Mouse (Mus musculus): ENCODE results near the gene Cfdp1. TPM values are rescaled to one million over a fixed set of nuclear protein-coding genes. Genes with fewer than 3 reads are reported as not detected.

Cfdp1 gene
- polyA plus RNA-seq, 1 experiment from 2014 or later, result 206 TPM

DNA sequence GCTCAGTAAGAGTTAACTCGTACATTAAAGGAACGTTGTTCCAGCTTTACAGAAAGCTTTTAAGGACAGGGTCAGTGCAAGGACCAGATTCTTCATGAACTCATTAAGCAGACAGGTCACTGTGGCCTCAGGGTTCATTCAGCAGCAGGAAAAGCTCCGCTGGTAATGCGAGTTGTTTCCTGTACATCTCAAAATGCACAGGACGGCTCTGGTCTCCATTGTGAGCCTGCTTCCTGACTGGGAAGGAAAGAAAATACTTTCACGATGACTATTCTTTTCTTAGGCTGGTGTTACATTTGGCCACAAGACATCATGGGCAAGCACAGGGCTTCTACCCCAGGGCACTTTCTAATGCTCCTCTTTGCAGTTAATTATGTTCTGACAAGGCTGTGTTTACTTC is 52.6 kb downstream of the Cfdp1 start:
- Histone ChIP-seq H3K36me3 (ENCODE audit: control insufficient read depth, insufficient read depth, low read length) (no peaks in the 10 kb centered on the region), H3K9me3 (ENCODE audit: control insufficient read depth, low read length) (no peaks in the 10 kb centered on the region), H3K27me3 (ENCODE audit: control insufficient read depth, insufficient read depth, low read length) (no peaks in the 10 kb centered on the region), H3K4me1 (replicated peaks; ENCODE audit: control insufficient read depth, insufficient read depth, low read length) (no peaks in the 10 kb centered on the region), H3K4me3 (ENCODE audit: low read depth, low read length) (no peak overlapping the region), H3K9ac (ENCODE audit: low read length) (no peak overlapping the region), H3K27ac (ENCODE audit: low read depth, low read length) (no peak overlapping the region), H3K4me2 (ENCODE audit: low read depth, low read length, severe bottlenecking) (no peak overlapping the region)
- ATAC-seq (replicated peaks; ENCODE audit: low FRiP score), result no peak
- no peak for DNase-seq (ENCODE audit: low spot score)
- 67% methylated on average over 6 of the region's 6 CpGs for WGBS

DNA sequence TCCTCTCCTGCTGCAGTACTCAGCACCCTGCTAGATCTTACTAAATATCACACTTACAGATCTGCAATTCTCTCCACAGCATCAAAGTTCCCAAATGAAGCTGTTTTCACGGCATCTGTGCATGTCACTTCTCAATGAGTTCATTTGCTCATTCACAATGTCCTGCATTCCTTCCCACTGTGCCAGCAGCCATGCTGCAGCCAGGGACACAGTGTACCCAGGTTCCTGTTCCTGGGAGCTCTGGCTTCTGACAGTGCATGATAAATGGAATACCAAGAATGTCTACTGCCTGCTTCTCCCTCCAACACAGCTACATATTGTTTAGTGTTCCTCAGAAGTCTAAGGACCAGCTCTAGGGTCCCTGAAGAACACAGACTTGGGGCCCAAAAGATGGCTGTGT is 57.6 kb downstream of the Cfdp1 start:
- Histone ChIP-seq H3K27me3 (ENCODE audit: control insufficient read depth, insufficient read depth, low read length) (no peaks in the 10 kb centered on the region), H3K36me3 (ENCODE audit: control insufficient read depth, insufficient read depth, low read length) (no peaks in the 10 kb centered on the region), H3K9ac (ENCODE audit: low read length) (no peak overlapping the region), H3K4me3 (ENCODE audit: low read depth, low read length) (no peak overlapping the region), H3K27ac (ENCODE audit: low read depth, low read length) (no peak overlapping the region), H3K9me3 (ENCODE audit: control insufficient read depth, low read length) (no peaks in the 10 kb centered on the region), H3K4me2 (ENCODE audit: low read depth, low read length, severe bottlenecking) (no peak overlapping the region), H3K4me1 (replicated peaks; ENCODE audit: control insufficient read depth, insufficient read depth, low read length) (no peaks in the 10 kb centered on the region)
- ATAC-seq (replicated peaks; ENCODE audit: low FRiP score), result no peak
- DNase-seq (ENCODE audit: low spot score), result no peak
- 69% methylated on average over 1 of the region's 1 CpGs for WGBS

DNA sequence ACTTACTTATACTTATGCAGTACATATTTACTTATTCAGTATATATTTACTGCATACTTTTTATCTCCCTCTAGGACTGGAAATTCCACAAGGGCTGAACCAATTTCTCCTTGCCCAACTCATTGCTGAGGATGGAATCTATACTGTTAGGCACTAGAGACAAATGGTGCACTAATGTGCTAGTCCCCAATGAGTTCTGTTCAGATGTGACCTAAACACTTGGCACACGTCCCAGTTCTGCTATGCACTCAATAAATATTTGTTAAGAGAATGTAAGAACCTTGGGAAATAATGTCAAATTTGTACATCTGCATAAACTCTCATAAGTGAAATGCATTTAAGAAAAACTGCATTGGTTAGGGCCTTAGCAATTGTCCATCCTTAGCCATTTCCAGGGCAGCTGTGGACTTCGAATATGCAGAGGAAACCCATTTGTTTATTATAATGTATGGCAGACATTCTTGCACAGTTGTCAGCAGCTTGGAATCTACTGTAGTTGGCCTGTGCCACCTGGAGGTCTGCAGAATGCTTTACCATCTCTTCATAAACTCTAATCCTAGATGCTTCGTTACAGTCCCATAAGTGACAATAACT is 60.7 kb downstream of the Cfdp1 start:
- no peaks in the 10 kb centered on the region for H3K27me3 ChIP-seq (ENCODE audit: control insufficient read depth, insufficient read depth, low read length)
- no peak overlapping the region for H3K4me2 ChIP-seq (ENCODE audit: low read depth, low read length, severe bottlenecking)
- no peak overlapping the region for H3K4me3 ChIP-seq (ENCODE audit: low read depth, low read length)
- ATAC-seq (replicated peaks; ENCODE audit: low FRiP score) (no peak), DNase-seq (ENCODE audit: low spot score) (no peak)
- H3K9me3 ChIP-seq (ENCODE audit: control insufficient read depth, low read length), result no peaks in the 10 kb centered on the region
- no peaks in the 10 kb centered on the region for H3K4me1 ChIP-seq (replicated peaks; ENCODE audit: control insufficient read depth, insufficient read depth, low read length)
- no peak overlapping the region for H3K27ac ChIP-seq (ENCODE audit: low read depth, low read length)
- H3K36me3 ChIP-seq (ENCODE audit: control insufficient read depth, insufficient read depth, low read length), result no peaks in the 10 kb centered on the region
- WGBS, result 88% methylated on average over 3 of the region's 3 CpGs
- H3K9ac ChIP-seq (ENCODE audit: low read length), result no peak overlapping the region

DNA sequence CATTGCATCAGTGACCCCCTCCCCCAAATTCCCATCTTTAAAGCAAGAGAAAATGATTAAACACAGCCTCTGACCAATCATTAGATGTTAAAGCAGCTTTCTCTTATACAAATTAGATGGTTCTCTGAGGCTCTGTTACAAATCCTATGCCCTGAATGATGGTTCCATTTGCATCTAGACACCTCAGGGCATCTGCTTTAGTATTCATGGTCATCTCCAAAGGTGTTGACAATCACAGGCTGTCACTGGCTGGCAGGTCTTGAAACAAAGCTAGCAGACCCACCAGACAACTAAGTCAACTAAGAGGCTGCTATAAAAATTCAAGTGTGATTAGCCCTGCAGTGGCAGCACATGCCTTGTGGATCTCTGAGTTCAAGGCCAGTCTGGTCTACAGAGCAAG is 64.5 kb downstream of the Cfdp1 start:
- Histone ChIP-seq H3K4me2 (ENCODE audit: low read depth, low read length, severe bottlenecking) (no peak overlapping the region), H3K27ac (ENCODE audit: low read depth, low read length) (no peak overlapping the region), H3K4me1 (replicated peaks; ENCODE audit: control insufficient read depth, insufficient read depth, low read length) (peaks cover 9% of the 10 kb centered on the region; the same call in 1 of the 2 replicates), H3K9ac (ENCODE audit: low read length) (no peak overlapping the region), H3K27me3 (ENCODE audit: control insufficient read depth, insufficient read depth, low read length) (no peaks in the 10 kb centered on the region), H3K4me3 (ENCODE audit: low read depth, low read length) (no peak overlapping the region), H3K9me3 (ENCODE audit: control insufficient read depth, low read length) (no peaks in the 10 kb centered on the region), H3K36me3 (ENCODE audit: control insufficient read depth, insufficient read depth, low read length) (no peaks in the 10 kb centered on the region)
- DNase-seq (ENCODE audit: low spot score), result no peak
- no peak for ATAC-seq (replicated peaks; ENCODE audit: low FRiP score)

DNA sequence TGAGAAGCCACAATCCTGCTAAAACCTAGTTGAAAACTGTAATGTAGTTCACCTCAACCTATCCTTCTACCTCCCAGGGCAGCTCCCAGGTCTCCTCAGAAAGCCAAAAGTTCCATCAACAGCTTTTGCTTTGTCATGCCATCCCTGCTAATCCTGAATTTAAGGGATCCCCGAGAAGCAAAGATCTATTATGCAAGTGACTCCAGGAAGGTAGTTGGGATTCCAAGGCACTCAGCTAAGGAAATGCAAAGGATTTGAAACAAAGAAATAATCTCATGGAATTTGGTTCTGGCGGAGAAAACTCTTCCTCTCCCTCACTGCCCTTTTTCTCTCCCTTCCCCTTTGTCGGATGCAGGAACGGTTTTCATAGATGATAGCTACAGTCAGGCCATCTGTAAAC is 64.9 kb downstream of the Cfdp1 start:
- no peak overlapping the region for H3K9ac ChIP-seq (ENCODE audit: low read length)
- H3K4me3 ChIP-seq (ENCODE audit: low read depth, low read length), result no peak overlapping the region
- H3K27ac ChIP-seq (ENCODE audit: low read depth, low read length), result no peak overlapping the region
- peaks cover 9% of the 10 kb centered on the region; the same call in 1 of the 2 replicates for H3K4me1 ChIP-seq (replicated peaks; ENCODE audit: control insufficient read depth, insufficient read depth, low read length)
- 20% methylated on average over 4 of the region's 4 CpGs for WGBS
- no peaks in the 10 kb centered on the region for H3K36me3 ChIP-seq (ENCODE audit: control insufficient read depth, insufficient read depth, low read length)
- no peaks in the 10 kb centered on the region for H3K27me3 ChIP-seq (ENCODE audit: control insufficient read depth, insufficient read depth, low read length)
- DNase-seq (ENCODE audit: low spot score) (no peak), ATAC-seq (replicated peaks; ENCODE audit: low FRiP score) (no peak)
- H3K9me3 ChIP-seq (ENCODE audit: control insufficient read depth, low read length), result no peaks in the 10 kb centered on the region
- H3K4me2 ChIP-seq (ENCODE audit: low read depth, low read length, severe bottlenecking), result no peak overlapping the region

DNA sequence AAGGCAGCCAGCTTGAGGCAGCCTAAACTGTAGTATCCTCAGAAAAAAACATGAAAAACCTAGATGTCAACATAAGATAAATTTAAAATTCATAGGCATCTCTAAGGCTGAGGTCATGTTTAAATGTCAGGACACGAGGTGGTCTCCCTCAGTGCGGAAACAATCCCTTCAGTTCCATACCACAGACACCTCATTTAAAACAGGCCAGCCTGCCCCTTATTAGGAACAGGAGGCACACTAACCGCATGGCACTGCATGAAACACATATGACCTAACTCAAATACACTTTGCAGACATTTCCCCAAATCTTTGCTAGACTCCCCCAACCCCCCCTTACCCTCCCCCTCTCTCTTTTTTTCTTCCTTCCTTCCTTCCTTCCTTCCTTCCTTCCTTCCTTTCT is 65.6 kb downstream of the Cfdp1 start:
- Histone ChIP-seq H3K36me3 (ENCODE audit: control insufficient read depth, insufficient read depth, low read length) (no peaks in the 10 kb centered on the region), H3K4me3 (ENCODE audit: low read depth, low read length) (no peak overlapping the region), H3K4me2 (ENCODE audit: low read depth, low read length, severe bottlenecking) (no peak overlapping the region), H3K9me3 (ENCODE audit: control insufficient read depth, low read length) (no peaks in the 10 kb centered on the region), H3K4me1 (replicated peaks; ENCODE audit: control insufficient read depth, insufficient read depth, low read length) (peaks cover 9% of the 10 kb centered on the region; the same call in 1 of the 2 replicates), H3K27ac (ENCODE audit: low read depth, low read length) (no peak overlapping the region), H3K9ac (ENCODE audit: low read length) (no peak overlapping the region), H3K27me3 (ENCODE audit: control insufficient read depth, insufficient read depth, low read length) (no peaks in the 10 kb centered on the region)
- DNase-seq (ENCODE audit: low spot score) (no peak), ATAC-seq (replicated peaks; ENCODE audit: low FRiP score) (no peak)
- WGBS, result 43% methylated on average over 3 of the region's 3 CpGs

DNA sequence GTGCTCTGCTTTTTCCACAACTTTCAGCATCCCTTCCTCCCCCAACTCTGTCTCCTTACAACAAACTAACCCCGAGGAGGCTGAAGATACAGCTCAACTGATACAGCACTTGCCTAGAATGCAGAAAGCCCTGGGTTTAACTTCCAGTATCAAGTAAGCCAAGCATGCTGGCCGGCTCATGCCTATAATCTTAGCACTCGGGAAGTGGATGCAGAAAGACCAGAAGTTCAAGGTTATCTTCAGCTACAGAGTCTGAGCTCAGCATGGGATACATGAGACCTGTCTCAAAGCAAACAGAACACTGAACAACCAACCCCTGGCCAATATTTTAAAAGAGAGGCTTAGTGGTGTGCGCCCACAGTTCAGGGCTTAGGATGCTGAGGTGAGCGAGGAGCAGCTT is 66.0 kb downstream of the Cfdp1 start:
- no peak overlapping the region for H3K4me3 ChIP-seq (ENCODE audit: low read depth, low read length)
- H3K36me3 ChIP-seq (ENCODE audit: control insufficient read depth, insufficient read depth, low read length), result no peaks in the 10 kb centered on the region
- H3K27ac ChIP-seq (ENCODE audit: low read depth, low read length), result 0 out of 2 replicates have a peak overlapping the region, but pooled peaks have one; percentile 14
- ATAC-seq (replicated peaks; ENCODE audit: low FRiP score) (no peak), DNase-seq (ENCODE audit: low spot score) (no peak)
- H3K9ac ChIP-seq (ENCODE audit: low read length), result 0 out of 2 replicates have a peak overlapping the region, but pooled peaks have one; percentile 0
- no peaks in the 10 kb centered on the region for H3K27me3 ChIP-seq (ENCODE audit: control insufficient read depth, insufficient read depth, low read length)
- WGBS, result 60% methylated on average over 5 of the region's 5 CpGs
- no peak overlapping the region for H3K4me2 ChIP-seq (ENCODE audit: low read depth, low read length, severe bottlenecking)
- no peaks in the 10 kb centered on the region for H3K9me3 ChIP-seq (ENCODE audit: control insufficient read depth, low read length)
- H3K4me1 ChIP-seq (replicated peaks; ENCODE audit: control insufficient read depth, insufficient read depth, low read length), result peaks cover 9% of the 10 kb centered on the region; the same call in 1 of the 2 replicates

DNA sequence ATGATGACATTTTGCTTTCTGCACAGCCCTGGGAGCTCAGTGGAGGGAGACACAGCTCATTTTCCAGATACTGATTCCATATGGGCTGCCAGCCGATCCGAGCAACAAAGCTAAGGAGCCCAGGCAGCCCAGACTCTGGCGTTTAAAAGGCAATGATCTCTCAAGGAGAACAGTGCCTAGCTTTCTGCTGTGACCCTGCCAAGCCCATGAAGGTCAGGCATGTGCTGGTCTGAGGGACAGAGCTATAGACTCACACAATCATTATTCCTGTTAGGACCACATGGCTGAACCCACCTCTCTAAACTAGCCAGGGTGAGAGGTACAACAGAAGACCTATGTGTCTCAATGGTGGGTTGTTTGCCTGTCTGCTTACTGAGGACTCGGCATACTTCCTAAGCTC is 66.4 kb downstream of the Cfdp1 start:
- ATAC-seq (replicated peaks; ENCODE audit: low FRiP score), result no peak
- peaks cover 9% of the 10 kb centered on the region; the same call in 1 of the 2 replicates for H3K4me1 ChIP-seq (replicated peaks; ENCODE audit: control insufficient read depth, insufficient read depth, low read length)
- H3K9me3 ChIP-seq (ENCODE audit: control insufficient read depth, low read length), result no peaks in the 10 kb centered on the region
- H3K27me3 ChIP-seq (ENCODE audit: control insufficient read depth, insufficient read depth, low read length), result no peaks in the 10 kb centered on the region
- no peak overlapping the region for H3K4me3 ChIP-seq (ENCODE audit: low read depth, low read length)
- H3K27ac ChIP-seq (ENCODE audit: low read depth, low read length), result 0 out of 2 replicates have a peak overlapping the region, but pooled peaks have one; percentile 14
- no peaks in the 10 kb centered on the region for H3K36me3 ChIP-seq (ENCODE audit: control insufficient read depth, insufficient read depth, low read length)
- H3K4me2 ChIP-seq (ENCODE audit: low read depth, low read length, severe bottlenecking), result peak overlapping the region; percentile 16; the same call in 1 of the 2 replicates
- WGBS, result 18% methylated on average over 4 of the region's 4 CpGs
- no peak for DNase-seq (ENCODE audit: low spot score)
- H3K9ac ChIP-seq (ENCODE audit: low read length), result 0 out of 2 replicates have a peak overlapping the region, but pooled peaks have one; percentile 0
